Mouse (Mus musculus) limb, embryonic 15.5 days (tissue): ENCODE measurements around the gene Vcl. TPM values are rescaled to one million over a fixed set of nuclear protein-coding genes. Genes with fewer than 3 reads are reported as not detected.

Experiments
- ATAC-seq: fragments of 200-750 bp; cut with Nextera tagmentation; 2 replicates; pipeline ENCODE4 v1.8.0; 2017; ENCODE audit warnings: low read depth, moderate TSS enrichment; ENCODE audit not compliant: insufficient number of reproducible peaks, low FRiP score, low TSS enrichment
- H3K27ac ChIP-seq: fragments of 300-500 bp; sonication (generic); 2 replicates; pipeline ENCODE4 v1.5.1; 2015; ENCODE audit warnings: moderate library complexity, mild to moderate bottlenecking, inconsistent platforms
- H3K27me3 ChIP-seq: fragments of 300-500 bp; sonication (generic); 2 replicates; pipeline ENCODE4 v1.6.1; 2015; ENCODE audit warnings: inconsistent platforms
- H3K36me3 ChIP-seq: fragments of 300-500 bp; sonication (generic); 2 replicates; pipeline ENCODE4 v1.6.1; 2015; ENCODE audit warnings: inconsistent platforms
- H3K4me1 ChIP-seq: fragments of 300-500 bp; sonication (generic); 2 replicates; pipeline ENCODE4 v1.6.1; 2015; ENCODE audit warnings: inconsistent platforms
- H3K4me2 ChIP-seq: fragments of 300-500 bp; sonication (generic); 2 replicates; pipeline ENCODE4 v1.6.1; 2015; ENCODE audit warnings: mild to moderate bottlenecking, inconsistent platforms
- H3K4me3 ChIP-seq: fragments of 300-500 bp; sonication (generic); 2 replicates; pipeline ENCODE4 v1.5.1; 2015; ENCODE audit warnings: mild to moderate bottlenecking, inconsistent platforms
- H3K9ac ChIP-seq: fragments of 300-500 bp; sonication (generic); 2 replicates; pipeline ENCODE4 v1.6.1; 2015; ENCODE audit warnings: inconsistent platforms
- H3K9me3 ChIP-seq: fragments of 300-500 bp; sonication (generic); 2 replicates; pipeline ENCODE4 v1.6.1; 2016; ENCODE audit warnings: inconsistent platforms
- WGBS: fragments of 180-500 bp; shearing (Covaris S2); methylation state at CpG from one replicate; pipeline ENCODE4 v1.1.7; 2015; 5-methylcytosine and 5-hydroxymethylcytosine counted together
- polyA plus RNA-seq: library from polyadenylated mRNA; unstranded; fragments of >200 nt; fragmentation: Nextera tagmentation; extraction: Ambion mirVana; gene quantifications from 2 replicates; pipeline ENCODE4 v1.2.1, GENCODE M21; 2015

Vcl gene
- polyA plus RNA-seq, 1 experiment from 2014 or later = 56.4 TPM

GRCm38 (mm10) chr14:20983832-20984231 is 54.6 kb downstream of the Vcl start:
- no peak overlapping the region for H3K4me2 ChIP-seq
- peaks cover 14% of the 10 kb centered on the region; the same call in 1 of the 2 replicates for H3K36me3 ChIP-seq
- no peak for ATAC-seq
- WGBS = 48% methylated on average over 2 of the region's 2 CpGs
- H3K27ac ChIP-seq = no peak overlapping the region
- no peaks in the 10 kb centered on the region for H3K27me3 ChIP-seq
- H3K9ac ChIP-seq = no peak overlapping the region
- H3K4me1 ChIP-seq = no peaks in the 10 kb centered on the region
- H3K9me3 ChIP-seq = no peaks in the 10 kb centered on the region
- H3K4me3 ChIP-seq = no peak overlapping the region

GRCm38 (mm10) chr14:20985482-20985881 is 56.3 kb downstream of the Vcl start:
- WGBS = 36% methylated on average over 3 of the region's 3 CpGs
- Histone ChIP-seq H3K36me3 (peaks cover 14% of the 10 kb centered on the region; the same call in 1 of the 2 replicates), H3K9ac (no peak overlapping the region), H3K4me3 (no peak overlapping the region), H3K9me3 (no peaks in the 10 kb centered on the region), H3K27me3 (no peaks in the 10 kb centered on the region), H3K4me2 (no peak overlapping the region), H3K4me1 (no peaks in the 10 kb centered on the region), H3K27ac (no peak overlapping the region)
- no peak for ATAC-seq

GRCm38 (mm10) chr14:20991492-20991891 is 62.3 kb downstream of the Vcl start:
- no peak overlapping the region for H3K9ac ChIP-seq
- 79% methylated on average over 1 of the region's 1 CpGs for WGBS
- H3K4me3 ChIP-seq = no peak overlapping the region
- no peaks in the 10 kb centered on the region for H3K9me3 ChIP-seq
- H3K36me3 ChIP-seq = peaks cover 18% of the 10 kb centered on the region
- H3K27ac ChIP-seq = no peak overlapping the region
- no peaks in the 10 kb centered on the region for H3K4me1 ChIP-seq
- H3K27me3 ChIP-seq = no peaks in the 10 kb centered on the region
- no peak overlapping the region for H3K4me2 ChIP-seq
- no peak for ATAC-seq

GRCm38 (mm10) chr14:20993067-20993691 is 64.0 kb downstream of the Vcl start:
- Histone ChIP-seq H3K27ac (no peak overlapping the region), H3K4me1 (no peaks in the 10 kb centered on the region), H3K27me3 (no peaks in the 10 kb centered on the region), H3K9me3 (no peaks in the 10 kb centered on the region), H3K4me3 (no peak overlapping the region), H3K9ac (no peak overlapping the region), H3K36me3 (peaks cover 16% of the 10 kb centered on the region), H3K4me2 (no peak overlapping the region)
- 43% methylated on average over 3 of the region's 3 CpGs for WGBS
- no peak for ATAC-seq

- Histone ChIP-seq H3K4me1 (no peaks in the 10 kb centered on the region), H3K27me3 (no peaks in the 10 kb centered on the region), H3K4me3 (no peak overlapping the region), H3K36me3 (peaks cover 10% of the 10 kb centered on the region), H3K9me3 (no peaks in the 10 kb centered on the region), H3K27ac (no peak overlapping the region), H3K9ac (no peak overlapping the region), H3K4me2 (no peak overlapping the region)
- no peak for ATAC-seq
- 60% methylated on average over 3 of the region's 3 CpGs for WGBS
Measured at GRCm38 (mm10) chr14:20994475-20994874, 65.3 kb downstream of the Vcl start.

GRCm38 (mm10) chr14:20995497-20995896 is 66.3 kb downstream of the Vcl start:
- Histone ChIP-seq H3K4me1 (no peaks in the 10 kb centered on the region), H3K27ac (no peak overlapping the region), H3K4me3 (no peak overlapping the region), H3K4me2 (no peak overlapping the region), H3K9ac (no peak overlapping the region), H3K27me3 (no peaks in the 10 kb centered on the region), H3K9me3 (no peaks in the 10 kb centered on the region), H3K36me3 (peaks cover 10% of the 10 kb centered on the region)
- WGBS = 91% methylated on average over 2 of the region's 2 CpGs
- no peak for ATAC-seq

GRCm38 (mm10) chr14:20996361-20996760 is 67.2 kb downstream of the Vcl start:
- ATAC-seq = no peak
- no peak overlapping the region for H3K4me3 ChIP-seq
- H3K9ac ChIP-seq = no peak overlapping the region
- no peak overlapping the region for H3K4me2 ChIP-seq
- H3K27me3 ChIP-seq = no peaks in the 10 kb centered on the region
- H3K36me3 ChIP-seq = peaks cover 10% of the 10 kb centered on the region
- H3K27ac ChIP-seq = no peak overlapping the region
- 60% methylated on average over 5 of the region's 5 CpGs for WGBS
- no peaks in the 10 kb centered on the region for H3K4me1 ChIP-seq
- no peaks in the 10 kb centered on the region for H3K9me3 ChIP-seq

GRCm38 (mm10) chr14:20997548-20997947 is 68.3 kb downstream of the Vcl start:
- Histone ChIP-seq H3K4me1 (no peaks in the 10 kb centered on the region), H3K27me3 (no peaks in the 10 kb centered on the region), H3K4me2 (no peak overlapping the region), H3K4me3 (no peak overlapping the region), H3K27ac (no peak overlapping the region), H3K9ac (no peak overlapping the region), H3K9me3 (no peaks in the 10 kb centered on the region), H3K36me3 (peaks cover 4% of the 10 kb centered on the region)
- ATAC-seq = no peak
- 70% methylated on average over 3 of the region's 3 CpGs for WGBS

- 83% methylated on average over 4 of the region's 4 CpGs for WGBS
- Histone ChIP-seq H3K4me3 (no peak overlapping the region), H3K36me3 (peaks cover 16% of the 10 kb centered on the region)
Measured at GRCm38 (mm10) chr14:20999617-21000016, 70.4 kb downstream of the Vcl start.

GRCm38 (mm10) chr14:21013800-21014334 is 84.7 kb downstream of the Vcl start:
- Histone ChIP-seq H3K9ac (no peak overlapping the region), H3K36me3 (peaks cover 36% of the 10 kb centered on the region), H3K4me1 (no peaks in the 10 kb centered on the region), H3K4me3 (no peak overlapping the region), H3K27ac (no peak overlapping the region), H3K4me2 (no peak overlapping the region), H3K9me3 (no peaks in the 10 kb centered on the region), H3K27me3 (no peaks in the 10 kb centered on the region)
- no peak for ATAC-seq
- WGBS = 80% methylated on average over 5 of the region's 5 CpGs

More at GRCm38 (mm10) chr14:20999617-21000016, 70.4 kb downstream of the Vcl start:
- no peaks in the 10 kb centered on the region for H3K27me3 ChIP-seq
- no peak overlapping the region for H3K27ac ChIP-seq
- no peaks in the 10 kb centered on the region for H3K9me3 ChIP-seq
- ATAC-seq = no peak
- H3K4me2 ChIP-seq = no peak overlapping the region
- no peak overlapping the region for H3K9ac ChIP-seq
- no peaks in the 10 kb centered on the region for H3K4me1 ChIP-seq

- no peaks in the 10 kb centered on the region for H3K4me1 ChIP-seq
- H3K9me3 ChIP-seq = no peaks in the 10 kb centered on the region
- H3K27me3 ChIP-seq = no peaks in the 10 kb centered on the region
- ATAC-seq = no peak
- H3K4me3 ChIP-seq = no peak overlapping the region
- WGBS = 89% methylated on average over 5 of the region's 5 CpGs
- H3K9ac ChIP-seq = no peak overlapping the region
- no peak overlapping the region for H3K27ac ChIP-seq
- H3K4me2 ChIP-seq = no peak overlapping the region
- peaks cover 64% of the 10 kb centered on the region for H3K36me3 ChIP-seq
Measured at GRCm38 (mm10) chr14:21017871-21018270, 88.7 kb downstream of the Vcl start.

- H3K27ac ChIP-seq = no peak overlapping the region
- no peak overlapping the region for H3K4me2 ChIP-seq
- no peak overlapping the region for H3K4me3 ChIP-seq
- H3K27me3 ChIP-seq = no peaks in the 10 kb centered on the region
- 46% methylated on average over 3 of the region's 3 CpGs for WGBS
- H3K9ac ChIP-seq = no peak overlapping the region
- no peak for ATAC-seq
- H3K4me1 ChIP-seq = no peaks in the 10 kb centered on the region
- H3K36me3 ChIP-seq = peaks cover 73% of the 10 kb centered on the region
- H3K9me3 ChIP-seq = no peaks in the 10 kb centered on the region
Measured at GRCm38 (mm10) chr14:21018977-21019376, 89.8 kb downstream of the Vcl start.
